Mouse (Mus musculus) liver, postnatal 0 days (tissue): ENCODE results near the gene Ryr3.

Experiments used
- CTCF ChIP-seq: sonication (generic); IDR thresholded peaks from 2 replicates; pipeline ENCODE4 v1.5.1; 2016; ENCODE audit warnings: antibody characterized with exemption, low read depth
- EP300 ChIP-seq: IDR thresholded peaks from 2 replicates; pipeline ENCODE4 v1.6.1; 2016; ENCODE audit warnings: antibody characterized with exemption, low read depth, mild to moderate bottlenecking

DNA sequence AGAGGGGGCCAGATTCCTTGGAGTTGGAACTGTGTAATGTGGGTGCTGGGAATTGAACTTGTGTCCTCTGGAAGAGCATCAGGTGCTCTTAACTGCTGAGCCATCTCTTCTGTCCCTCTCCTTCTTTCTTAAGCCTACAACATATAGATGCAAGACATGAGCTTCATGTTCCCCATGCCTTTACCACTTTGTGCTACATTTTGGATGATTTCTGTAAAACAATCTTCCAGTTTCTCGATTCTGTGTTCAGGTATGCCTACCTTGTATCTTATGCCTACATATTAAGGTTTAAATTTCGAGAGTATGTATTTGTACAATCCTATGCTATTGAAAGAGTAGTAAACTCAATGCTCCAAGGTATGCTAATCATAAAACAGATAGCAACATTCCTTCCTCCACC, 540.7 kb downstream of the Ryr3 start:
- TF ChIP-seq CTCF = no peak
- TF ChIP-seq EP300 = no peak
